15 mouse cellular contexts compared by ENCODE assay signal in genomic region chr10:82850354-82850752, GRCm38 (mm10). TPM values are rescaled to one million over a fixed set of nuclear protein-coding genes. Genes with fewer than 3 reads are reported as not detected.
"Had no signal": no experiment of that assay in that cellular context is flagged by ENCODE, and none has a peak within 500 bp of the region (broad histone marks: within the 10 kb centered on the region; RNA-seq: fewer than 3 reads in every experiment).

No protein-coding gene starts in this region.

- H3K9ac ChIP-seq: intestine, embryonic 15.5 days; limb, embryonic 12.5 days; limb, embryonic 15.5 days; liver, embryonic 14.5 days; liver, postnatal 0 days; lung, embryonic 14.5 days; midbrain, embryonic 13.5 days had no signal

- H3K36me3 ChIP-seq: intestine, embryonic 15.5 days; limb, embryonic 12.5 days; limb, embryonic 15.5 days; midbrain, embryonic 13.5 days had no signal

- H3K4me2 ChIP-seq: intestine, embryonic 15.5 days; limb, embryonic 12.5 days; limb, embryonic 15.5 days; liver, embryonic 11.5 days; lung, embryonic 14.5 days; midbrain, embryonic 13.5 days had no signal

- DNase-seq: kidney, adult 18-20 months; kidney, postnatal 25 days; layer of hippocampus, postnatal 36 days; liver, postnatal 0 days; lung, embryonic 14.5 days; thymus, adult 18-20 months; thymus, postnatal 36 days had no signal

- H3K27ac ChIP-seq: intestine, embryonic 15.5 days; left cerebral cortex, adult 2 months; limb, embryonic 12.5 days; limb, embryonic 15.5 days; liver, embryonic 14.5 days; macrophage; midbrain, embryonic 13.5 days had no signal

- H3K4me1 ChIP-seq: intestine, embryonic 15.5 days; midbrain, embryonic 13.5 days had no signal

- H3K9me3 ChIP-seq: intestine, embryonic 15.5 days; limb, embryonic 12.5 days; limb, embryonic 15.5 days; midbrain, embryonic 13.5 days had no signal

- H3K27me3 ChIP-seq: intestine, embryonic 15.5 days; limb, embryonic 12.5 days; limb, embryonic 15.5 days; midbrain, embryonic 13.5 days had no signal

- H3K4me3 ChIP-seq: intestine, embryonic 15.5 days; left cerebral cortex, adult 2 months; limb, embryonic 12.5 days; limb, embryonic 15.5 days; midbrain, embryonic 13.5 days had no signal

- ATAC-seq: intestine, embryonic 15.5 days; liver, postnatal 0 days; midbrain, embryonic 13.5 days had no signal

RNA-seq across cellular contexts. Expression of gene Eid3, which starts 16.1 kb away (rescaled TPM):
- polyA plus RNA-seq: liver, postnatal 0 days had no signal
